Mouse (Mus musculus) heart, adult 9 months (tissue): ENCODE results near the gene Gm3248.
"Not testable (repeated sequence)": the region's sequence is repeated elsewhere in the genome, so short reads cannot be mapped to it uniquely, and the experiment has no call there.

Source experiments
- DNase-seq, 2 experiments: peaks; one replicate each; pipeline ENCODE4 v3.0.0; 2022; ENCODE audit warnings: low spot score in 2 of 2

The Gm3248 gene

DNA sequence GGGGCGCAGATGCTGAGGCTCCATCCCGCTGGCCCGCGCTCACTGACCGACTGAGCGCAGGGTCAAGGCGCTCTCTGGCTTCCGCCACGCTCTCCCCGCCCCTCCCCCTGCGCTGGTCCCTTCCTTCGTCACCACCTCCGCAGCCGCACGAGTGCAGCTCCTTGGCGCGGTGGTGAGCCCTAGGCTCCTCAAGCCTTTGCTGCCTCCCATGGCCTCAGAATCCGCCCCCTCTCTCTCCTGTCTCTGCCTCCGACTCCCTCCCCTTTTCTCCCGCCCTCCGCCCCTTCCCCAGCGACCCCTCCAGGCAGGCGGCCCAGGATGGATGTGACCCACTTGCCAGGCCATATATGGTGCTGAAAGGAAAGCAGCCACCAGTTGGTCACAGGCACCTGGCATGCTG is at the start of gene Gm3248:
Gm3248 (minus strand) TSS at position 111 of the 400 bp plus-strand sequence.
- DNase-seq: peak in 1 of 2 experiments; percentile 21

DNA sequence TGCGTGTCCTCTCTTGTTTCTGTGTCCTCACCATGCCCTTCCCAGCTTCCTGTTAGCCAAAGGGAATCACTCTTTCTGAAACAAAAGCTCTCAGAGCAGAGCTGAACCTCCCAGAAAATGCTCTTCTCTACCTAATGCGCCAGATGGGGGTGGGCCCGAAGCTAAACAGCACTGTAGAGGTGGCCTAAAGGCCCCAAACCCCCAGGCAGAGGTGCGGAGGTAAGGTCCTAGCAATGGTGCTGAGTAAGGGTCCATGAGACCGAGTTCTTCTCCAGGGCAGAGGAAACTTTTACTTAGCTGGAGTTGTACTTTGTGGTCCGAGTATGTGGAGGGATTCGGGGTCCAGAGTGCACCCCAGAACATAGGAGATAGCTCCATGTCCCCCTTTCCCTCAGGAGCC is 25.6 kb upstream of the Gm3248 start:
- DNase-seq: peak; percentile 4 to 11

DNA sequence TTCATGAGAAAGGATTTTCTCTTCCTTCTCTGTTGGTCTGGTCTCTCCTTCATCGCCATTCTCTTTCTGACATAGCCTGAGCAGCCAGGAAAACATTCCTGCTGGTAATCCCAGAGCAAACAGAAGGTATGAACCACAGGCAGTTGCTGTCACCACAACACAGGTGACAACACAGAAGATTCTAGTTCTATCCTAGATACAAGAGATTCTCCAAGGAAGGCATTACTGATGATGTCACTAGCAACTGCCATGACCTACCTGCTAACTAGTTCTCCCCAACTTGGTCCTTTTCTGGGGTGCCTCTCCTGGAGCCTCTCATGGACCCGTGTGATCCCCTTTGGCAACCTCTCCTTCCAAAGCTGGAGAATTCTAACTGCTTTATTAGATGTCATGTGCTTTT is 17.5 kb upstream of the Gm3248 start, which contains the start of gene Gm3453:
Gm3453 (minus strand) TSS at position 101 of the 400 bp plus-strand sequence.
- not testable (repeated sequence) for DNase-seq

DNA sequence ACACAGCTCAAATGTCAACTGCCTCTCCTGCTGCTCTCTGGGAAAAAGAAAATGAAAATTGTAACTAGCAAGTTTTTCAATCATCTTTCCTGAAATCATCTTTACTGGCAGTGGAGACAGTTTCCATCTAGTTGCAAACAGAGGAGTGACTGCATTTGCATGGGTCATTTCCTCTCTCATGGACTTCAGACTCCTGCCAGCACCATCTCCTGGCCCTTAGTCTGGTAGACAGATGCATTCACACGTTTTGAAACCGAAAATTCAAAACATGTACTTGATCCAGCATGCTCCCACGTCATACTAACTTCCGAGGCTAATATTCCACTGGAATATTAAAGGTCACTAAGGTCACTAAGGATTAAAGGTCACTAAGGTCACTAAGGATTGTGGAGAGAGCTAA is 896 bp upstream of the Gm3248 start:
- DNase-seq: not testable (repeated sequence)

DNA sequence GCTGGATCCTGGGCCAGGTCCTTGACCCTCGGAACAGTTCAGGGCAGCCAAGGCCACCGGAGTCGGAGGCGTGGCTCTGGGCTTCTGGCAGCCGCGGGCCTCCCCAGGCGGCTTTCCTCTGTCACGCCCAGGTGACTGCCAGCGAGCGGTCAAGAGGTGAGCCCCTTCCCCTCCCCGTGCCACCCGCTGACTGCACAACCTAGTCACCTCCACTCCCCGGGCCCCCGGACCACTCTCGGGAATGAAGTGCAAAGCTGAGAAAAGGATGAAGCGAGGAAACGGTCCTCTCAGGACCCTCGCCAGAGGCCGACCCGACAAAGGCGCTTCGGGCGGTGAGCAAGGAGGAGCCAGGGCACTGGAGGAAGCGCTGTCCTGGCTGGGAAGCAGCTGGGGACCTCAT is 443 bp downstream of the Gm3248 start:
- DNase-seq: peak; percentile 5 to 6

DNA sequence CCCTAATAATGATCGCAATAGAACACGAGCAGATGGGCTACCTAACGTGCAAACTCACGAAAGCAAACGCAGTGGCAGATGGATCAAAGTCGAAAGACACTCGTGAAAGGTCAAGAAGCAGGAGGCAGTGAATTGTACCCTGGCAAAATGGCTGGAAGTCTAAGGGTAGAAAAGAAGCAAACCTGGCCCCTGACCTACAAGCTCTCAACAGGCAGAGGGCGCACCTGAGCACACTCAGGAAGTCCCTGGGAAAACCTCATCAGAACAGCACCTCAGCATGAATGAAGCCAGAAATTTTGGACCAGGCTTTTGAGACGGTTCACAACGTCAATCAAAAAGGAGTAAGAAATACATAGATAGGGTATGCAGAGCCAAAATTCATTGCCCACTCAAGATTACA is 1.1 kb downstream of the Gm3248 start:
- not testable (repeated sequence) for DNase-seq

DNA sequence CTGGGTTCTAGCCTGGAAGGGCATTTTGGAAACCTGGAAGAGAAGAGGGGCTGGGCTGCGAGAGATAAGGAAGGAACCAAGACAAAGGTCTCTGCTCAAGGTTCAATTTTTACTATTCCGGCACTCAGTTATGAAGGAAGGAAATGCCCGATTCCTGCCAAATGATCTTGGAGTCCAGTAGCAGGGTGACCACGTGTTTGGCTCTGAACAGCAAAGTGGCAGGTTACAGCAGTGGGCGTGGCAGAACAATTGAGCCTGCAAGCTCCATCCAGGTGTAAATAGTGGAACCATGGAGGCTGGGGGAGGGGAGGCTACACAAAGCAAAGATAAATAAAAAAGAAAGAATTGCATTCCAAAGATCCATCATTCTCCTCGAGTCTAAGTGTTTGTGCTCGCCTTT is 38.3 kb downstream of the Gm3248 start:
- not testable (repeated sequence) for DNase-seq

DNA sequence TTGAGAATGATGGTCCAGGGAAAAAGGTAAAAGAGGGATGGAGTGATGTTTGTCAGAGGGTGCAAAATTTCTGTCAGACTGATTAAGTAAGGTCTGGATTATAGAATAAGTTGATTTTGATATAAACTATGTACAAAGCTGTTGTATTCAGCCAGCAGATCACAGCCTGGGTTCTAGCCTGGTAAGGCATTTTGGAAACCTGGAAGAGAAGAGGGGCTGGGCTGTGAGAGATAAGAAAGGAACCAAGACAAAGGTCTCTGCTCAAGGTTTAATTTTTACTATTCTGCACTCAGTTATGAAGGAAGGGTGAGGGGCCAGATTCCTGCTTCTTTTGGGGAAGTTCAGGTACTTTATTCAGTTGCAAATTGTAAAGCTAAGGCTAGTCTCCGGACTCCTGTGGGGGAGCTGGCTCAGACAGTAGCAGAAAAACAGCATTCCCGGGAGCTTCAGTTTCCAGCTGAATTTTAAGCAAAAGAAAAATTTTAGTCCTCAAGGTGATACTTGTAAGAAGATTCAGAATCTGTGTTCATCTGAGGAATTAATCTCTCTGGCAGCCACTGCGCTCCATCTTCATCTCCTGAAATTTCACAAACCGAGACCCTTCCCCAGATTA is 43.1 kb downstream of the Gm3248 start:
- DNase-seq: peak in 1 of 2 experiments; percentile 1

DNA sequence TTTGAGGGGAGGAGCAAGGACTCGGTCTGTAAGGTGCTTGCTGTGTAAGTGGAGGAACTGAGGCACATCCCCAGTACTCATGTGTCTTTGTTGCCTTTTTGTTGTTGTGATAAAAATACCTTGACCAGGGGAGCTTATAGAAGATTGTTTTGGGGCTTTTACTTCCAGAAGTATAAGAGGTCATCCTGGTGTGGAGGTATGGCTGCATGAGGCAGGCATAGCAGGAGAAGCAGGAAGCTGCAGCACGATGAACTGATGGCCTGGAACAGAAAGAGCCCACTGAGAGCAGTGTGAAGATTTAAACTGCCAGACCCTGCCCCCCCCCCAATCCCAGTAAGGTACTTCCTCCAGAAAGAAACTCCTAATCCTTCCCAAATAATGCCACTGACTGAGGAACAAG is 47.8 kb downstream of the Gm3248 start:
- peak in 1 of 2 experiments; percentile 4 for DNase-seq
